Mouse (Mus musculus): Measurements from ENCODE around the gene Mta2. TPM values are rescaled to one million over a fixed set of nuclear protein-coding genes. Genes with fewer than 3 reads are reported as not detected.
A peak's percentile ranks its signal among the peaks of the same experiment; 100 is the strongest.

Gene Mta2
- polyA plus RNA-seq, 1 experiment from 2014 or later = 173 TPM

DNA sequence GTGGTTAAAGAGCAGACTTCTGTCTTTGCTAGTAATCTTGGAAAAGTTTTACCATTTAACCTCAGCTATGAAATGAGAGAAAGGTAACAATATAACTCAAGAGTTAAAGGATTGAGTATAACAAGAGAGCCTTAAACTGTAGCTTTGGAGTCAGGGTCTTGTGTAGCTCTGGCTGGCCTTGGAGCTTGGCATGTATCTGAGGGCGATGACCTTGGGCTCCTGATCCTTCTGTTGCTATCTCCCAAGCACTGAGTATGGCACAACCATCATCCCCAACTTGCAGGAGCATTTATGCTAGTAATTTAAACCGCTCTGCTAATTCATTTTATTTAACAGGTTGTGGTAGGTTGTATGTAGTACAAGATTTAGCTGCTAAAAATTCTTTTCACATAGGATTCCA, 33.8 kb downstream of the Mta2 start:
- WGBS = 86% methylated on average over 2 of the region's 2 CpGs
- no peaks in the 10 kb centered on the region for H3K9me3 ChIP-seq
- no peak for ATAC-seq (ENCODE audit: borderline replicate concordance, extremely low read depth, low FRiP score, low TSS enrichment)
- no peaks in the 10 kb centered on the region for H3K27me3 ChIP-seq
- H3K4me3 ChIP-seq = no peak overlapping the region
- H3K27ac ChIP-seq = no peak overlapping the region
- H3K36me3 ChIP-seq = peaks cover 99% of the 10 kb centered on the region
- H3K4me2 ChIP-seq = no peak overlapping the region
- peaks cover 5% of the 10 kb centered on the region; the same call in 1 of the 2 replicates for H3K4me1 ChIP-seq
- H3K9ac ChIP-seq = no peak overlapping the region

GRCm38 (mm10) chr19:8976535-8976934, 34.9 kb downstream of the Mta2 start:
- H3K4me1 ChIP-seq = peaks cover 11% of the 10 kb centered on the region
- H3K4me3 ChIP-seq = no peak overlapping the region
- H3K36me3 ChIP-seq = peaks cover 91% of the 10 kb centered on the region
- H3K9ac ChIP-seq = no peak overlapping the region
- no peaks in the 10 kb centered on the region for H3K9me3 ChIP-seq
- H3K27ac ChIP-seq = no peak overlapping the region
- no peaks in the 10 kb centered on the region for H3K27me3 ChIP-seq
- peak; percentile 65; the same call in 1 of the 2 replicates for ATAC-seq (ENCODE audit: borderline replicate concordance, extremely low read depth, low FRiP score, low TSS enrichment)
- WGBS = 43% methylated on average over 3 of the region's 3 CpGs
- H3K4me2 ChIP-seq = no peak overlapping the region

GRCm38 (mm10) chr19:8980771-8981170, 39.1 kb downstream of the Mta2 start:
- Histone ChIP-seq H3K27me3 (no peaks in the 10 kb centered on the region), H3K27ac (peak overlapping the region; percentile 15; the same call in 1 of the 2 replicates), H3K36me3 (peaks cover 49% of the 10 kb centered on the region), H3K4me2 (no peak overlapping the region), H3K4me3 (no peak overlapping the region), H3K4me1 (peaks cover 51% of the 10 kb centered on the region), H3K9me3 (no peaks in the 10 kb centered on the region), H3K9ac (no peak overlapping the region)
- WGBS = 53% methylated on average over 5 of the region's 5 CpGs
- ATAC-seq (ENCODE audit: borderline replicate concordance, extremely low read depth, low FRiP score, low TSS enrichment) = no peak

DNA sequence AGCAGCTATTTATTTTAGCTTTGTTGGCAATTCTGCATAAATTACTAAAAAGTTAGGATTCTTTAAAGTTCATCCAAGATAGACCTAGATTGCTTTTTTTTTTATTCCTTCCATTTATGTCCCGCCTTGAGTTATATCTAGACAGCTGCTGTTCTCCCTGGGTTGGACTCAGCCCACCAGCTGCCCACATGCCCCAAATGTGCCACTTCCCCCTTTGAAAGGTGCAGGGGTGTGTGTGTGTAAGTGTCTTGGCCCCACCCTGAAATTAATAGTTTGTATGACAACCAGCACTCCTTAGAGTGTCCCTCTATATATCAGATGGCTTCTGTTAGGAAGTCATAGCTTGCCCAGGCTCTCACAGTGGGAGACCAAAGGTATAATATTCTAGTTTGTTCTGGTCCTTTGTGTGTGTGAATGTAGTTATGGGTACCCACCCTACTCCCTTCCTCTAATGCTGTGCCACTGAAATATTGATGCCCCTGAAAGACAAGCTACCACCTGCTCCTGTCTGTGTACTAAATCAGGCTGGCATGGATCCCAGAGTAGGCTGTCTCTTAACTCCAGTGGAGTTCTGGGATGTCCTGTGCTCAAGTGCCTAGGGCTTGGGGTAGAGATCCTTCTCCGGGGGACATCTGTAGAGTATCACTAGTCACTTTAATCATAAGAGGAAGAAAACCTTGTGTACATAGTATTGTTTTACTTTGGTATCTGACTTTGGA, 39.9 kb downstream of the Mta2 start:
- no peak overlapping the region for H3K4me2 ChIP-seq
- no peaks in the 10 kb centered on the region for H3K27me3 ChIP-seq
- H3K27ac ChIP-seq = peak overlapping the region; percentile 15; the same call in 1 of the 2 replicates
- H3K4me1 ChIP-seq = peaks cover 56% of the 10 kb centered on the region
- H3K9ac ChIP-seq = no peak overlapping the region
- H3K9me3 ChIP-seq = no peaks in the 10 kb centered on the region
- ATAC-seq (ENCODE audit: borderline replicate concordance, extremely low read depth, low FRiP score, low TSS enrichment) = no peak
- 65% methylated on average over 2 of the region's 2 CpGs for WGBS
- no peak overlapping the region for H3K4me3 ChIP-seq
- peaks cover 41% of the 10 kb centered on the region for H3K36me3 ChIP-seq

GRCm38 (mm10) chr19:8982303-8983149, 40.9 kb downstream of the Mta2 start:
- 0 out of 2 replicates have a peak, but pooled peaks have one; percentile 51 for ATAC-seq (ENCODE audit: borderline replicate concordance, extremely low read depth, low FRiP score, low TSS enrichment)
- Histone ChIP-seq H3K9me3 (no peaks in the 10 kb centered on the region), H3K27me3 (no peaks in the 10 kb centered on the region), H3K4me3 (no peak overlapping the region), H3K4me2 (no peak overlapping the region), H3K27ac (peak overlapping the region; percentile 58), H3K9ac (no peak overlapping the region), H3K4me1 (peaks cover 56% of the 10 kb centered on the region), H3K36me3 (peaks cover 32% of the 10 kb centered on the region)
- WGBS = 26% methylated on average over 5 of the region's 5 CpGs

GRCm38 (mm10) chr19:8983150-8983650, 41.5 kb downstream of the Mta2 start:
- Histone ChIP-seq H3K36me3 (peaks cover 25% of the 10 kb centered on the region), H3K27me3 (no peaks in the 10 kb centered on the region), H3K4me2 (no peak overlapping the region), H3K27ac (peak overlapping the region; percentile 58), H3K4me3 (no peak overlapping the region), H3K4me1 (peaks cover 61% of the 10 kb centered on the region), H3K9ac (no peak overlapping the region), H3K9me3 (no peaks in the 10 kb centered on the region)
- WGBS = 23% methylated on average over 4 of the region's 4 CpGs
- ATAC-seq (ENCODE audit: borderline replicate concordance, extremely low read depth, low FRiP score, low TSS enrichment) = no peak

- H3K9me3 ChIP-seq = no peaks in the 10 kb centered on the region
- H3K36me3 ChIP-seq = peaks cover 14% of the 10 kb centered on the region
- no peak overlapping the region for H3K4me2 ChIP-seq
- H3K27me3 ChIP-seq = no peaks in the 10 kb centered on the region
- H3K4me3 ChIP-seq = no peak overlapping the region
- H3K9ac ChIP-seq = no peak overlapping the region
- peak overlapping the region; percentile 58 for H3K27ac ChIP-seq
- ATAC-seq (ENCODE audit: borderline replicate concordance, extremely low read depth, low FRiP score, low TSS enrichment) = no peak
- WGBS = 7% methylated on average over 7 of the region's 7 CpGs
- H3K4me1 ChIP-seq = peaks cover 69% of the 10 kb centered on the region
Measured at GRCm38 (mm10) chr19:8984255-8984868, 42.7 kb downstream of the Mta2 start.

GRCm38 (mm10) chr19:8985891-8986290, 44.2 kb downstream of the Mta2 start:
- Histone ChIP-seq H3K27me3 (no peaks in the 10 kb centered on the region), H3K4me1 (peaks cover 63% of the 10 kb centered on the region), H3K4me2 (no peak overlapping the region), H3K9ac (no peak overlapping the region), H3K36me3 (no peaks in the 10 kb centered on the region; the same call in 1 of the 2 replicates), H3K4me3 (no peak overlapping the region), H3K27ac (no peak overlapping the region), H3K9me3 (no peaks in the 10 kb centered on the region)
- WGBS = 38% methylated on average over 5 of the region's 5 CpGs
- no peak for ATAC-seq (ENCODE audit: borderline replicate concordance, extremely low read depth, low FRiP score, low TSS enrichment)

DNA sequence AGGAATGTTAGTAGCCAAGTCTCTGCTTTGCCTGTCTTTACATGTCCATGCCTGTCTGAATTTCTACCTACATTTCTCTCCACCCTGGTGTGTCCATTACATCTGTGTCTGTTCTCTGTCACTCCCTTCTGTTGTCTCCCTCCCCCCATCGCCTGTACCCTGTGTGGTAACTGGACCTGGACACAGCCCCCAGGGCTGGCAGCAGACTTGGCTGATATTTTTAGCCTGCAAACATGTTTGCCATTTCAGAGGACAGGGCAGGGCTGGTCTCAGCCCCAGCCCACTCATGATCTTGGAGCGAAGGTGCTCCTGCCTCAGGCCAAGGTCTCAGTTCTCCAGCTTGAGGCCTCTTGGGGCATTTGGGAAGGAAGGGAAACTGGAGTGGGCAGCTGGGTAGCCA, 46.1 kb downstream of the Mta2 start:
- ATAC-seq (ENCODE audit: borderline replicate concordance, extremely low read depth, low FRiP score, low TSS enrichment) = no peak
- Histone ChIP-seq H3K4me3 (no peak overlapping the region), H3K27ac (no peak overlapping the region; the same call in 1 of the 2 replicates), H3K27me3 (no peaks in the 10 kb centered on the region), H3K36me3 (no peaks in the 10 kb centered on the region), H3K4me2 (no peak overlapping the region), H3K9ac (no peak overlapping the region), H3K4me1 (peaks cover 68% of the 10 kb centered on the region), H3K9me3 (no peaks in the 10 kb centered on the region)
- 63% methylated on average over 2 of the region's 2 CpGs for WGBS

GRCm38 (mm10) chr19:8988346-8989065, 46.8 kb downstream of the Mta2 start:
- Histone ChIP-seq H3K4me2 (peak overlapping the region; percentile 70), H3K36me3 (no peaks in the 10 kb centered on the region), H3K9ac (peak overlapping the region; percentile 71), H3K27me3 (no peaks in the 10 kb centered on the region), H3K4me3 (peak overlapping the region; percentile 60), H3K4me1 (peaks cover 68% of the 10 kb centered on the region), H3K27ac (peak overlapping the region; percentile 94), H3K9me3 (no peaks in the 10 kb centered on the region)
- WGBS = 24% methylated on average over 15 of the region's 15 CpGs
- no peak for ATAC-seq (ENCODE audit: borderline replicate concordance, extremely low read depth, low FRiP score, low TSS enrichment)

- peak within 1 kb of the TSS; percentile 60 for H3K4me3 ChIP-seq
- peaks cover 62% of the 10 kb centered on the region for H3K4me1 ChIP-seq
- peak within 1 kb of the TSS; percentile 70 for H3K4me2 ChIP-seq
- no peaks in the 10 kb centered on the region for H3K9me3 ChIP-seq
- peak; percentile 69; the same call in 1 of the 2 replicates for ATAC-seq (ENCODE audit: borderline replicate concordance, extremely low read depth, low FRiP score, low TSS enrichment)
- H3K27ac ChIP-seq = peak within 1 kb of the TSS; percentile 94
- under 1% methylated on average over 40 of the region's 42 CpGs for WGBS
- no peaks in the 10 kb centered on the region for H3K36me3 ChIP-seq
- peak within 1 kb of the TSS; percentile 71 for H3K9ac ChIP-seq
- H3K27me3 ChIP-seq = no peaks in the 10 kb centered on the region
Measured at GRCm38 (mm10) chr19:8989066-8989566, 47.4 kb downstream of the Mta2 start, which contains the start of gene Ahnak. Gene Ahnak (plus strand): TSS chr19:8989284.

All from lung, embryonic 15.5 days (tissue).